Mouse (Mus musculus) liver, embryonic 12.5 days (tissue): ENCODE data around the gene Rab12. TPM values are rescaled to one million over a fixed set of nuclear protein-coding genes. Genes with fewer than 3 reads are reported as not detected.
A peak's percentile ranks its signal among the peaks of the same experiment; 100 is the strongest.

ENCODE experiments used
- ATAC-seq: fragments of 200-750 bp; cut with Nextera tagmentation; 2 replicates; pipeline ENCODE4 v1.8.0; 2017; ENCODE audit warnings: moderate number of reproducible peaks, mild to moderate bottlenecking, moderate library complexity
- H3K27ac ChIP-seq: fragments of 300-500 bp; sonication (generic); 2 replicates; pipeline ENCODE4 v1.5.1; 2016; ENCODE audit warnings: mild to moderate bottlenecking
- H3K27me3 ChIP-seq: fragments of 300-500 bp; sonication (generic); replicated peaks from 2 replicates; pipeline ENCODE4 v1.6.1; 2016; ENCODE audit warnings: mild to moderate bottlenecking, moderate library complexity
- H3K36me3 ChIP-seq: fragments of 300-500 bp; sonication (generic); 2 replicates; pipeline ENCODE4 v1.6.1; 2016; ENCODE audit warnings: mild to moderate bottlenecking, moderate library complexity
- H3K4me1 ChIP-seq: fragments of 300-500 bp; sonication (generic); 2 replicates; pipeline ENCODE4 v1.6.1; 2016
- H3K4me2 ChIP-seq: fragments of 300-500 bp; sonication (generic); 2 replicates; pipeline ENCODE4 v1.6.1; 2016; ENCODE audit warnings: mild to moderate bottlenecking, moderate library complexity
- H3K4me3 ChIP-seq: fragments of 300-500 bp; sonication (generic); 2 replicates; pipeline ENCODE4 v1.5.1; 2016; ENCODE audit warnings: mild to moderate bottlenecking, moderate library complexity
- H3K9ac ChIP-seq: fragments of 300-500 bp; sonication (generic); 2 replicates; pipeline ENCODE4 v1.6.1; 2016; ENCODE audit warnings: mild to moderate bottlenecking, moderate library complexity
- H3K9me3 ChIP-seq: fragments of 300-500 bp; sonication (generic); replicated peaks from 2 replicates; pipeline ENCODE4 v1.6.1; 2016; ENCODE audit warnings: mild to moderate bottlenecking, moderate library complexity
- WGBS: fragments of 180-500 bp; shearing (Covaris S2); methylation state at CpG from one replicate; pipeline ENCODE4 v1.1.7; 2016; ENCODE audit not compliant: insufficient replicate concordance; 5-methylcytosine and 5-hydroxymethylcytosine counted together
- polyA plus RNA-seq: library from polyadenylated mRNA; unstranded; fragments of >200 nt; fragmentation: Nextera tagmentation; extraction: Ambion mirVana; gene quantifications from 2 replicates; pipeline ENCODE4 v1.2.1, GENCODE M21; 2016

The Rab12 gene
- polyA plus RNA-seq, 1 experiment from 2014 or later, result 12.4 TPM

GRCm38 (mm10) chr17:66516953-66517352 is 2.6 kb downstream of the Rab12 start:
- H3K4me3 ChIP-seq, result no peak overlapping the region
- ATAC-seq, result no peak
- no peaks in the 10 kb centered on the region for H3K27me3 ChIP-seq
- no peaks in the 10 kb centered on the region for H3K9me3 ChIP-seq
- peaks cover 18% of the 10 kb centered on the region for H3K36me3 ChIP-seq
- H3K27ac ChIP-seq, result no peak overlapping the region
- H3K9ac ChIP-seq, result no peak overlapping the region
- WGBS, result 84% methylated on average over 4 of the region's 4 CpGs
- no peak overlapping the region for H3K4me2 ChIP-seq
- peaks cover 35% of the 10 kb centered on the region for H3K4me1 ChIP-seq

GRCm38 (mm10) chr17:66514288-66514995 is 5.1 kb downstream of the Rab12 start:
- WGBS, result 63% methylated on average over 10 of the region's 10 CpGs
- no peak overlapping the region for H3K9ac ChIP-seq

GRCm38 (mm10) chr17:66512202-66512956 is 7.2 kb downstream of the Rab12 start:
- Histone ChIP-seq H3K4me2 (no peak overlapping the region), H3K4me3 (no peak overlapping the region), H3K9ac (no peak overlapping the region), H3K27ac (no peak overlapping the region), H3K4me1 (peaks cover 35% of the 10 kb centered on the region), H3K9me3 (no peaks in the 10 kb centered on the region), H3K27me3 (no peaks in the 10 kb centered on the region), H3K36me3 (peaks cover 33% of the 10 kb centered on the region)
- no peak for ATAC-seq
- 75% methylated on average over 15 of the region's 15 CpGs for WGBS

More at GRCm38 (mm10) chr17:66514288-66514995, 5.1 kb downstream of the Rab12 start:
- no peak for ATAC-seq
- peaks cover 18% of the 10 kb centered on the region for H3K36me3 ChIP-seq
- no peak overlapping the region for H3K27ac ChIP-seq
- H3K9me3 ChIP-seq, result no peaks in the 10 kb centered on the region
- peaks cover 47% of the 10 kb centered on the region for H3K4me1 ChIP-seq
- no peaks in the 10 kb centered on the region for H3K27me3 ChIP-seq
- H3K4me2 ChIP-seq, result no peak overlapping the region
- H3K4me3 ChIP-seq, result no peak overlapping the region

- no peaks in the 10 kb centered on the region for H3K9me3 ChIP-seq
- no peak overlapping the region for H3K4me3 ChIP-seq
- no peak overlapping the region for H3K27ac ChIP-seq
- ATAC-seq, result peak; percentile 57
- H3K4me2 ChIP-seq, result no peak overlapping the region
- 58% methylated on average over 10 of the region's 10 CpGs for WGBS
- peaks cover 26% of the 10 kb centered on the region for H3K4me1 ChIP-seq
- H3K9ac ChIP-seq, result no peak overlapping the region
- H3K36me3 ChIP-seq, result peaks cover 38% of the 10 kb centered on the region
- H3K27me3 ChIP-seq, result no peaks in the 10 kb centered on the region
Measured at GRCm38 (mm10) chr17:66510221-66510683, 9.3 kb downstream of the Rab12 start.

DNA sequence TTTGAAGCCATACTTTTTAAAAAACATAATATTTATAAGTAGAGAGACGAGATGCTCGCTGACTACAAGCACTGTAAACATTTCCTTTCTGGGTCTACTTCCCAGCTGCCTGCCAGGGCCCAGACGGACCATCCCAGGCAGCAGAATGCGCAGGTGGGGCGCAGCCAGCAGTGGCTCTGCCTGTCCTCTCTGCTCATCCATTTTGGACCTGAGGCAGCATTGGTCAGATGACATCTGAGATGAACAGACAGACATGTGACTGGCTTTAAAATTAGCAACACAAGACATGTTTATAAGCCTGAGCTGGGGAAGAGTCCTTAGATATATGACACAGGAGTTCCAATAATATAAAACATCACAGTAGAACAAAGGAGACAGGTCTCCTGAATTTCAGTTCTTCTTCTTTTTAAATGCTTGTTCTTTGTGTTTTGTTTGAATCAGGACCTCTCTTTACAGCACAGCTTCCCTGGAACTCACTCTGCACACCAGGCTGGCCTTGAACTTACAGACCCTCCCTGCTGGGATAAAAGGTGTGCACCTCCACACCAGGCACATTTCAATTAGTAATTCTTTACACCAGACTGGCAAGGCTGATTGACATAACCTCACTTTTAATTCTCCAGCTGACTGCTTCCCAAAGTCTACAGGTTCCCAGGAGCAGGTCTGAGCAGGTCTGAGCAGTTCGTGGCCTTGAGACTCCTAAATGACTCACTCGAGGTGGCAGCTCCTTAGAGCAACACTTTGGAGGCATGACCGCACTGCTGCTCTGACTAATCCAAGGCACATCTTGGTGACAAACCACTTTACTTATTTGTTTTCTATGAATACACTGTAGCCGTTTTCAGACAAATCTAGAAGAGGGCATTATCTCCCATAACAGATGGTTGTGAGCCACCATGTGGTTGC is 12.2 kb downstream of the Rab12 start:
- H3K27ac ChIP-seq, result no peak overlapping the region
- H3K4me2 ChIP-seq, result no peak overlapping the region
- ATAC-seq, result no peak
- H3K9me3 ChIP-seq, result no peaks in the 10 kb centered on the region
- H3K4me3 ChIP-seq, result no peak overlapping the region
- H3K9ac ChIP-seq, result no peak overlapping the region
- H3K36me3 ChIP-seq, result peaks cover 45% of the 10 kb centered on the region
- 78% methylated on average over 9 of the region's 9 CpGs for WGBS
- no peaks in the 10 kb centered on the region for H3K27me3 ChIP-seq
- peaks cover 21% of the 10 kb centered on the region for H3K4me1 ChIP-seq

DNA sequence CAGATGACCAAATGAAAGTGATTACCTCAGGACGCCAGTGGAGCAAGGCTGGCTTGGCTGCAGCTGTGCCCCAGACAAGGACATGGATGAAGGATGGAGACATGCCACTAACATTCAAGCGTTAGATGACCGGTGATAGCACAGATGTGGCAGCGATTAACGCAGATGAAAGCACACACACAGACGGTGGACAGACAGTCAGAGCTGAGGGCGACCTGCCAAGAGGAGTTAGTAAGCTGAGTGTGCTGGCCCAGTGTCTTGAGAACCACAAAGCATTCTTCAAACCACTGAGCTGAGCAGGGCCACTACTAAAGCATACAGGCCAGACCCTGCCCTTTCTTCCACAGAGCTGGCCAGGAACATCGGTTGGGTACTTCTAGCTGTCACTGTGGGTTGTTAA is 14.6 kb downstream of the Rab12 start:
- Histone ChIP-seq H3K9me3 (no peaks in the 10 kb centered on the region), H3K4me3 (no peak overlapping the region), H3K4me2 (no peak overlapping the region), H3K27ac (no peak overlapping the region), H3K9ac (no peak overlapping the region), H3K36me3 (peaks cover 63% of the 10 kb centered on the region), H3K4me1 (no peaks in the 10 kb centered on the region), H3K27me3 (no peaks in the 10 kb centered on the region)
- no peak for ATAC-seq
- 87% methylated on average over 8 of the region's 8 CpGs for WGBS

DNA sequence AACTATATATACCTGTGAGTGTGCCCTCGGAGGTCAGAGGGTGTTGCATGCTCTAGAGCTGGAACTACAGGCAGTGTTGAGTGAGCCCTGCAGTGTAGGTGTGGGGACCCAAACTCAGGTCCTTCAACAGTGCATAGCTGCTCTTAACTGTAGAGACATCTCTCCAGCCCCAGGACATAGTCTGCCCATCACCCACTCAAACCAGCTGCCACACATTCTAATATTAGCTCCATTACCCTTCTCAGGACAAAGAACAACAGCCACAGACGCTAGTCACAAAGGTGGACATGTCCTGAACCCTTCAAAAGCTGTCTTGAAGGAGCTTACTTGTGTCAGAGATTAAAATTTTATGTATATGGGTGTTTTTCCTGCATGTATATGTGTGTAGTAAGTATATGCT is 15.3 kb downstream of the Rab12 start:
- Histone ChIP-seq H3K4me3 (no peak overlapping the region), H3K4me2 (no peak overlapping the region), H3K9me3 (no peaks in the 10 kb centered on the region), H3K27ac (no peak overlapping the region), H3K4me1 (no peaks in the 10 kb centered on the region), H3K9ac (no peak overlapping the region), H3K36me3 (peaks cover 70% of the 10 kb centered on the region), H3K27me3 (no peaks in the 10 kb centered on the region)
- ATAC-seq, result no peak
- 86% methylated on average over 2 of the region's 2 CpGs for WGBS

DNA sequence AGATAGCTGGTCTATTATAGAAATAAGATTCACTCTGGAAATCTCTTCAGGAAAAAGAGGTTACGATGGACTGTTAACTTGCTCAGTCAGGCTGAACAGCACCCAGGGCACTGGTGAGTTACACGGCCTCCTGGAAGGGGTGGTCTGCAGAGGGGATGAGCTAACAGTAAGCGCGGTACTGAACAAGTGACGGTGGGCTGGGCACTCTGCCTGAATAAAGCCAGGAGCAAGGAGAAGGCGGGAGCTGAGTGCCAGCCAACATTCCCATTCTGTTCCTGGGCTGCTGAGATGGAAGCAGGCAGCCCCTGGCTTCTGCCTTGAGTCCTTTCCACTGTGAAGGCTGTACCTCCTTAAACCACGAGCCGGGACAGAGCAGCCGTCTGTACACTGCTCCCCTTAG is 16.1 kb downstream of the Rab12 start:
- 87% methylated on average over 9 of the region's 9 CpGs for WGBS
- Histone ChIP-seq H3K27ac (no peak overlapping the region), H3K9me3 (no peaks in the 10 kb centered on the region), H3K4me1 (no peaks in the 10 kb centered on the region), H3K4me3 (no peak overlapping the region), H3K27me3 (no peaks in the 10 kb centered on the region), H3K36me3 (peaks cover 74% of the 10 kb centered on the region), H3K9ac (no peak overlapping the region), H3K4me2 (no peak overlapping the region)
- no peak for ATAC-seq

GRCm38 (mm10) chr17:66502865-66503264 is 16.7 kb downstream of the Rab12 start:
- H3K36me3 ChIP-seq, result peaks cover 74% of the 10 kb centered on the region
- no peaks in the 10 kb centered on the region for H3K9me3 ChIP-seq
- 81% methylated on average over 6 of the region's 6 CpGs for WGBS

GRCm38 (mm10) chr17:66498598-66498997 is 20.9 kb downstream of the Rab12 start:
- Histone ChIP-seq H3K36me3 (peaks cover 85% of the 10 kb centered on the region), H3K4me2 (no peak overlapping the region), H3K9me3 (no peaks in the 10 kb centered on the region), H3K9ac (no peak overlapping the region), H3K4me3 (no peak overlapping the region), H3K27ac (no peak overlapping the region), H3K27me3 (no peaks in the 10 kb centered on the region), H3K4me1 (no peaks in the 10 kb centered on the region)
- WGBS, result 88% methylated on average over 14 of the region's 14 CpGs
- peak; percentile 57 for ATAC-seq

More at GRCm38 (mm10) chr17:66502865-66503264, 16.7 kb downstream of the Rab12 start:
- H3K27me3 ChIP-seq, result no peaks in the 10 kb centered on the region
- no peaks in the 10 kb centered on the region for H3K4me1 ChIP-seq
- H3K9ac ChIP-seq, result no peak overlapping the region
- no peak overlapping the region for H3K4me2 ChIP-seq
- H3K27ac ChIP-seq, result no peak overlapping the region
- H3K4me3 ChIP-seq, result no peak overlapping the region
- no peak for ATAC-seq

- Histone ChIP-seq H3K9me3 (no peaks in the 10 kb centered on the region), H3K27me3 (no peaks in the 10 kb centered on the region), H3K4me3 (no peak overlapping the region), H3K4me2 (no peak overlapping the region), H3K27ac (no peak overlapping the region), H3K36me3 (peaks cover 83% of the 10 kb centered on the region), H3K9ac (no peak overlapping the region), H3K4me1 (no peaks in the 10 kb centered on the region)
- 81% methylated on average over 9 of the region's 9 CpGs for WGBS
- no peak for ATAC-seq
Measured at GRCm38 (mm10) chr17:66496589-66496988, 22.9 kb downstream of the Rab12 start.
